Mouse (Mus musculus): ENCODE measurements around the gene Mob3b. TPM values are rescaled to one million over a fixed set of nuclear protein-coding genes. Genes with fewer than 3 reads are reported as not detected.

The Mob3b gene
- polyA plus RNA-seq, 1 experiment: 6.5 TPM

DNA sequence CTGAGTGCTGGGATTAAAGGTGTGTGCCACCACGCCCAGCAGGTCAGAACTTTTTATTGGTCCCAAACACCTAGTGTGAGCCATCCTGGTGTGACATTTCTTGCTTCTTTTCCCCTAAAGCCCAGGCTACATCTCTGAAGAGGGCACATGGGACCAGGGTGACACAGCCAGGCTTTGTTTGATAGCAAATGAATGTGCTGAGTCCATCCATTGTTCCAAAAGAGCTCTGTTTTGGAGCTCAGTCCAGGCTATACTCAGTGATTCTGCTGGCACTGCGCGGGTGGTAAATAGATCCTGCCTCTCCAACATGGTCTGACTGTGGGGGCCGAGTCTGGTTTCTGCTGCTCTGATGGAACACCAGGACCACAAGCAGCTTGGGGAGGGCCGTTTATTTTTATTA is 10.6 kb upstream of the Mob3b start:
- H3K27ac ChIP-seq (ENCODE audit: insufficient read depth, low read length): no peak overlapping the region
- no peak overlapping the region for H3K9ac ChIP-seq (ENCODE audit: low read depth, poor library complexity, severe bottlenecking)
- no peak overlapping the region for H3K4me3 ChIP-seq (ENCODE audit: low read depth, low read length)
- H3K9me3 ChIP-seq (replicated peaks; ENCODE audit: control insufficient read depth, insufficient read depth, low read length, poor library complexity, severe bottlenecking): no peaks in the 10 kb centered on the region
- H3K27me3 ChIP-seq (ENCODE audit: control insufficient read depth, insufficient read depth, low read length, poor library complexity, severe bottlenecking): no peaks in the 10 kb centered on the region
- no peaks in the 10 kb centered on the region for H3K36me3 ChIP-seq (ENCODE audit: control insufficient read depth, insufficient read depth, low read length, poor library complexity, severe bottlenecking)
- TF ChIP-seq EP300 (IDR thresholded peaks at IDR 0.05; ENCODE audit: insufficient read depth, low read depth, low read length) (no peak), POLR2A (IDR thresholded peaks at IDR 0.05; ENCODE audit: insufficient read depth, low read length) (no peak)
- no peaks in the 10 kb centered on the region for H3K4me1 ChIP-seq (ENCODE audit: control insufficient read depth, insufficient read depth, low read length)

DNA sequence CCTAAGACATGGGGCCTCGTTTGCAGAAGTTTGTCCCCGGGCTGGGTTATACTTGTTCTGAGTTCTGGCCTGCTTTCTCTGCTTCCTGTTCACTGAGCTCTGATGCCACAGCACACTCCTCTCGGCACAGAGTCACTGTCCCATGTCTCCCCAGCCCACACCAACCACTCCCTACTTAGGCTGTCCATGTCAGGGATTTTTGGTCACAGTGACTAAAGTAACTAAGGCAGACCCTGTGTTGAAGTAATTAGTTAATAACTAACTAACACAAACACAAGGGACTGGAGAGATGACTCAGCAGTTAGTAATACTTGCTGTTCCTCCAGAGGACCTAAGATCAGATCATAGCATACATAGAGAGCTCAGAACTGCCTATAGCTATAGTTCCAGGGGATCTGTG is 8.7 kb upstream of the Mob3b start:
- no peaks in the 10 kb centered on the region for H3K27me3 ChIP-seq (ENCODE audit: control insufficient read depth, insufficient read depth, low read length, poor library complexity, severe bottlenecking)
- H3K27ac ChIP-seq (ENCODE audit: insufficient read depth, low read length): no peak overlapping the region
- TF ChIP-seq POLR2A (IDR thresholded peaks at IDR 0.05; ENCODE audit: insufficient read depth, low read length): no peak
- TF ChIP-seq EP300 (IDR thresholded peaks at IDR 0.05; ENCODE audit: insufficient read depth, low read depth, low read length): no peak
- no peak for TF ChIP-seq CTCF (IDR thresholded peaks at IDR 0.05; ENCODE audit: low read depth, low read length)
- H3K9ac ChIP-seq (ENCODE audit: low read depth, poor library complexity, severe bottlenecking): no peak overlapping the region
- no peaks in the 10 kb centered on the region for H3K9me3 ChIP-seq (replicated peaks; ENCODE audit: control insufficient read depth, insufficient read depth, low read length, poor library complexity, severe bottlenecking)
- H3K36me3 ChIP-seq (ENCODE audit: control insufficient read depth, insufficient read depth, low read length, poor library complexity, severe bottlenecking): no peaks in the 10 kb centered on the region
- no peaks in the 10 kb centered on the region for H3K4me1 ChIP-seq (ENCODE audit: control insufficient read depth, insufficient read depth, low read length)
- H3K4me3 ChIP-seq (ENCODE audit: low read depth, low read length): no peak overlapping the region

- TF ChIP-seq CTCF (IDR thresholded peaks at IDR 0.05; ENCODE audit: low read depth, low read length) (no peak), EP300 (IDR thresholded peaks at IDR 0.05; ENCODE audit: insufficient read depth, low read depth, low read length) (no peak), POLR2A (IDR thresholded peaks at IDR 0.05; ENCODE audit: insufficient read depth, low read length) (no peak)
- no peaks in the 10 kb centered on the region for H3K4me1 ChIP-seq (ENCODE audit: control insufficient read depth, insufficient read depth, low read length)
- H3K27me3 ChIP-seq (ENCODE audit: control insufficient read depth, insufficient read depth, low read length, poor library complexity, severe bottlenecking): no peaks in the 10 kb centered on the region
- no peaks in the 10 kb centered on the region for H3K36me3 ChIP-seq (ENCODE audit: control insufficient read depth, insufficient read depth, low read length, poor library complexity, severe bottlenecking)
- no peaks in the 10 kb centered on the region for H3K9me3 ChIP-seq (replicated peaks; ENCODE audit: control insufficient read depth, insufficient read depth, low read length, poor library complexity, severe bottlenecking)
- no peak overlapping the region for H3K4me3 ChIP-seq (ENCODE audit: low read depth, low read length)
- H3K9ac ChIP-seq (ENCODE audit: low read depth, poor library complexity, severe bottlenecking): no peak overlapping the region
- H3K27ac ChIP-seq (ENCODE audit: insufficient read depth, low read length): no peak overlapping the region
These were observed 8.0 kb upstream of the Mob3b start for GRCm38 (mm10) chr4:35165275-35165674.

DNA sequence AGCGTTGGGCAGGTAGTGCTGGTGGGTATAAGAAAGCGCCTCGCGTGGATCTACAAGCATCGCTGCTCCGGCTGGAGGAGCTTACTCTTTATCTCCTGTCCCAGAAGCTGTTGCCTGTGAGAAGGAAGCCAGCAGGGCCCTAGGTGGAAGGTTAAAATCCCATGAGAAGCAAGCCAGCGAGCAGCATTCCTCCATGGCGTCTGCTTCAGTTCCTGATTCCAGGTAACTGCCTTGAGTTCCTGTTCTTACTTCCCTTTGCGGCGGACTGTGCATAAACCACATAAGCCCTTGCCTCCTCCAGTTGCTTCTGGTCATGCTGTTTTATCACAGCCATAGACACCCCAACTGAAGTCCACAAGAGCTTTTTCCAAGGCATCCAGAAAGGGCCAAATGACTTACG is 531 bp upstream of the Mob3b start:
- no peak overlapping the region for H3K27ac ChIP-seq (ENCODE audit: insufficient read depth, low read length)
- H3K27me3 ChIP-seq (ENCODE audit: control insufficient read depth, insufficient read depth, low read length, poor library complexity, severe bottlenecking): no peaks in the 10 kb centered on the region
- no peak overlapping the region for H3K4me3 ChIP-seq (ENCODE audit: low read depth, low read length)
- H3K9me3 ChIP-seq (replicated peaks; ENCODE audit: control insufficient read depth, insufficient read depth, low read length, poor library complexity, severe bottlenecking): no peaks in the 10 kb centered on the region
- H3K4me1 ChIP-seq (ENCODE audit: control insufficient read depth, insufficient read depth, low read length): no peaks in the 10 kb centered on the region
- TF ChIP-seq CTCF (IDR thresholded peaks at IDR 0.05; ENCODE audit: low read depth, low read length) (no peak), POLR2A (IDR thresholded peaks at IDR 0.05; ENCODE audit: insufficient read depth, low read length) (no peak), EP300 (IDR thresholded peaks at IDR 0.05; ENCODE audit: insufficient read depth, low read depth, low read length) (no peak)
- H3K36me3 ChIP-seq (ENCODE audit: control insufficient read depth, insufficient read depth, low read length, poor library complexity, severe bottlenecking): no peaks in the 10 kb centered on the region
- no peak overlapping the region for H3K9ac ChIP-seq (ENCODE audit: low read depth, poor library complexity, severe bottlenecking)

- Histone ChIP-seq H3K36me3 (ENCODE audit: control insufficient read depth, insufficient read depth, low read length, poor library complexity, severe bottlenecking) (no peaks in the 10 kb centered on the region), H3K9me3 (replicated peaks; ENCODE audit: control insufficient read depth, insufficient read depth, low read length, poor library complexity, severe bottlenecking) (no peaks in the 10 kb centered on the region), H3K9ac (ENCODE audit: low read depth, poor library complexity, severe bottlenecking) (peak overlapping the region; percentile 93), H3K4me3 (ENCODE audit: low read depth, low read length) (peak overlapping the region; percentile 96), H3K4me1 (ENCODE audit: control insufficient read depth, insufficient read depth, low read length) (no peaks in the 10 kb centered on the region), H3K27ac (ENCODE audit: insufficient read depth, low read length) (peak overlapping the region; percentile 57), H3K27me3 (ENCODE audit: control insufficient read depth, insufficient read depth, low read length, poor library complexity, severe bottlenecking) (no peaks in the 10 kb centered on the region)
- TF ChIP-seq POLR2A (IDR thresholded peaks at IDR 0.05; ENCODE audit: insufficient read depth, low read length) (peak; percentile 37), CTCF (IDR thresholded peaks at IDR 0.05; ENCODE audit: low read depth, low read length) (no peak), EP300 (IDR thresholded peaks at IDR 0.05; ENCODE audit: insufficient read depth, low read depth, low read length) (no peak)
These were observed 1.1 kb downstream of the Mob3b start for GRCm38 (mm10) chr4:35156149-35156611.

- no peaks in the 10 kb centered on the region for H3K36me3 ChIP-seq (ENCODE audit: control insufficient read depth, insufficient read depth, low read length, poor library complexity, severe bottlenecking)
- no peaks in the 10 kb centered on the region for H3K4me1 ChIP-seq (ENCODE audit: control insufficient read depth, insufficient read depth, low read length)
- H3K27ac ChIP-seq (ENCODE audit: insufficient read depth, low read length): peak overlapping the region; percentile 51
- TF ChIP-seq CTCF (IDR thresholded peaks at IDR 0.05; ENCODE audit: low read depth, low read length): peak; percentile 44
- TF ChIP-seq POLR2A (IDR thresholded peaks at IDR 0.05; ENCODE audit: insufficient read depth, low read length): no peak
- no peak for TF ChIP-seq EP300 (IDR thresholded peaks at IDR 0.05; ENCODE audit: insufficient read depth, low read depth, low read length)
- H3K27me3 ChIP-seq (ENCODE audit: control insufficient read depth, insufficient read depth, low read length, poor library complexity, severe bottlenecking): no peaks in the 10 kb centered on the region
- peak overlapping the region; percentile 96 for H3K4me3 ChIP-seq (ENCODE audit: low read depth, low read length)
- no peaks in the 10 kb centered on the region for H3K9me3 ChIP-seq (replicated peaks; ENCODE audit: control insufficient read depth, insufficient read depth, low read length, poor library complexity, severe bottlenecking)
- H3K9ac ChIP-seq (ENCODE audit: low read depth, poor library complexity, severe bottlenecking): peak overlapping the region; percentile 93
These were observed 2.0 kb downstream of the Mob3b start for GRCm38 (mm10) chr4:35155132-35155922.

Measured in ES-Bruce4 (cell line).